Mouse (Mus musculus) fibroblast of lung, adult 2 months (primary cell): Measurements from ENCODE around the gene Agpat4.
"Not testable (repeated sequence)": the region's sequence is repeated elsewhere in the genome, so short reads cannot be mapped to it uniquely, and the experiment has no call there.

Experiments used
- DNase-seq: peaks from one replicate; pipeline ENCODE4 v3.0.0-alpha.2; 2011; ENCODE audit warnings: low read depth

Agpat4 gene

GRCm38 (mm10) chr17:12195137-12195536 lies 76.6 kb downstream of the Agpat4 start:
- no peak for DNase-seq

GRCm38 (mm10) chr17:12195604-12196003 lies 77.1 kb downstream of the Agpat4 start:
- DNase-seq, result no peak

- DNase-seq, result no peak
These were observed 81.4 kb downstream of the Agpat4 start for GRCm38 (mm10) chr17:12199933-12200332.

- no peak for DNase-seq
These were observed 82.6 kb downstream of the Agpat4 start for GRCm38 (mm10) chr17:12201086-12201485.

GRCm38 (mm10) chr17:12203414-12203897 lies 85.0 kb downstream of the Agpat4 start:
- no peak for DNase-seq

- DNase-seq, result no peak
These were observed 85.7 kb downstream of the Agpat4 start for GRCm38 (mm10) chr17:12204246-12204645.

- no peak for DNase-seq
These were observed 86.1 kb downstream of the Agpat4 start for GRCm38 (mm10) chr17:12204689-12205014.

- DNase-seq, result no peak
These were observed 86.7 kb downstream of the Agpat4 start for GRCm38 (mm10) chr17:12205015-12205693.

GRCm38 (mm10) chr17:12205694-12206075 lies 87.2 kb downstream of the Agpat4 start:
- no peak for DNase-seq

- no peak for DNase-seq
These were observed 87.7 kb downstream of the Agpat4 start for GRCm38 (mm10) chr17:12206248-12206647.

- no peak for DNase-seq
These were observed 88.6 kb downstream of the Agpat4 start for GRCm38 (mm10) chr17:12207022-12207548.

GRCm38 (mm10) chr17:12209481-12209880 lies 91.0 kb downstream of the Agpat4 start:
- peak; percentile 86 for DNase-seq

GRCm38 (mm10) chr17:12210544-12211132 lies 92.1 kb downstream of the Agpat4 start:
- DNase-seq, result no peak

- no peak for DNase-seq
These were observed 93.4 kb downstream of the Agpat4 start for GRCm38 (mm10) chr17:12211890-12212289.

- DNase-seq, result no peak
These were observed 93.8 kb downstream of the Agpat4 start for GRCm38 (mm10) chr17:12212341-12212740.

GRCm38 (mm10) chr17:12213430-12213829 lies 94.9 kb downstream of the Agpat4 start:
- no peak for DNase-seq

GRCm38 (mm10) chr17:12216224-12216623 lies 97.7 kb downstream of the Agpat4 start:
- no peak for DNase-seq

- DNase-seq, result no peak
These were observed 103.4 kb downstream of the Agpat4 start for GRCm38 (mm10) chr17:12221926-12222325.

- no peak for DNase-seq
These were observed 105.2 kb downstream of the Agpat4 start for GRCm38 (mm10) chr17:12223682-12224081.

- no peak for DNase-seq
These were observed 105.6 kb downstream of the Agpat4 start for GRCm38 (mm10) chr17:12224145-12224544.

- DNase-seq, result not testable (repeated sequence)
These were observed 106.0 kb downstream of the Agpat4 start for GRCm38 (mm10) chr17:12224551-12224950.

- DNase-seq, result no peak
These were observed 106.7 kb downstream of the Agpat4 start for GRCm38 (mm10) chr17:12225227-12225626.

- peak; percentile 55 for DNase-seq
These were observed 108.0 kb downstream of the Agpat4 start for GRCm38 (mm10) chr17:12226551-12226950.

- no peak for DNase-seq
These were observed 109.5 kb downstream of the Agpat4 start for GRCm38 (mm10) chr17:12228001-12228400.
